Mouse (Mus musculus): Measurements from ENCODE around the gene Khdc1a. TPM values are rescaled to one million over a fixed set of nuclear protein-coding genes. Genes with fewer than 3 reads are reported as not detected.
"Not testable (repeated sequence)": the region's sequence is repeated elsewhere in the genome, so short reads cannot be mapped to it uniquely, and the experiment has no call there.

Khdc1a gene
- polyA plus RNA-seq (2016; fragmentation: Nextera tagmentation; extraction: Ambion mirVana) = not detected in 2 replicates

GRCm38 (mm10) chr1:21349341-21349740 lies at the start of gene Khdc1a:
Gene Khdc1a, plus strand, starts transcription at chr1:21349641.
- Histone ChIP-seq H3K9me3 (replicated peaks) (no peaks in the 10 kb centered on the region), H3K4me2 (no peak within 1 kb of the TSS), H3K4me1 (replicated peaks) (no peaks in the 10 kb centered on the region), H3K27ac (ENCODE audit: poor library complexity, severe bottlenecking) (no peak within 1 kb of the TSS), H3K9ac (no peak within 1 kb of the TSS), H3K27me3 (replicated peaks) (no peaks in the 10 kb centered on the region), H3K36me3 (no peaks in the 10 kb centered on the region), H3K4me3 (no peak within 1 kb of the TSS)
- ATAC-seq (ENCODE audit: insufficient number of reproducible peaks, low FRiP score) = no peak
- 74% methylated on average over 2 of the region's 2 CpGs for WGBS

GRCm38 (mm10) chr1:21299826-21300225 lies 49.6 kb upstream of the Khdc1a start:
- Histone ChIP-seq H3K36me3 (no peaks in the 10 kb centered on the region), H3K4me3 (no peak overlapping the region), H3K4me1 (replicated peaks) (no peaks in the 10 kb centered on the region), H3K4me2 (no peak overlapping the region), H3K27ac (ENCODE audit: poor library complexity, severe bottlenecking) (no peak overlapping the region), H3K9me3 (replicated peaks) (no peaks in the 10 kb centered on the region), H3K27me3 (replicated peaks) (no peaks in the 10 kb centered on the region), H3K9ac (no peak overlapping the region)
- no peak for ATAC-seq (ENCODE audit: insufficient number of reproducible peaks, low FRiP score)
- 54% methylated on average over 3 of the region's 3 CpGs for WGBS

GRCm38 (mm10) chr1:21301686-21302085 lies 47.8 kb upstream of the Khdc1a start:
- no peak overlapping the region for H3K27ac ChIP-seq (ENCODE audit: poor library complexity, severe bottlenecking)
- H3K9ac ChIP-seq = no peak overlapping the region
- H3K36me3 ChIP-seq = no peaks in the 10 kb centered on the region

GRCm38 (mm10) chr1:21304174-21304573 lies 45.3 kb upstream of the Khdc1a start:
- H3K4me3 ChIP-seq = no peak overlapping the region
- WGBS = 70% methylated on average over 3 of the region's 3 CpGs
- H3K4me2 ChIP-seq = no peak overlapping the region
- H3K4me1 ChIP-seq (replicated peaks) = no peaks in the 10 kb centered on the region
- no peak for ATAC-seq (ENCODE audit: insufficient number of reproducible peaks, low FRiP score)
- no peaks in the 10 kb centered on the region for H3K36me3 ChIP-seq
- no peak overlapping the region for H3K27ac ChIP-seq (ENCODE audit: poor library complexity, severe bottlenecking)
- H3K9me3 ChIP-seq (replicated peaks) = no peaks in the 10 kb centered on the region
- no peak overlapping the region for H3K9ac ChIP-seq
- H3K27me3 ChIP-seq (replicated peaks) = no peaks in the 10 kb centered on the region

More at GRCm38 (mm10) chr1:21301686-21302085, 47.8 kb upstream of the Khdc1a start:
- no peaks in the 10 kb centered on the region for H3K27me3 ChIP-seq (replicated peaks)
- 63% methylated on average over 3 of the region's 3 CpGs for WGBS
- H3K4me3 ChIP-seq = no peak overlapping the region
- H3K4me2 ChIP-seq = no peak overlapping the region
- ATAC-seq (ENCODE audit: insufficient number of reproducible peaks, low FRiP score) = no peak
- H3K9me3 ChIP-seq (replicated peaks) = no peaks in the 10 kb centered on the region
- no peaks in the 10 kb centered on the region for H3K4me1 ChIP-seq (replicated peaks)

- Histone ChIP-seq H3K4me3 (no peak overlapping the region), H3K9me3 (replicated peaks) (no peaks in the 10 kb centered on the region), H3K9ac (no peak overlapping the region), H3K36me3 (no peaks in the 10 kb centered on the region), H3K27ac (ENCODE audit: poor library complexity, severe bottlenecking) (no peak overlapping the region), H3K4me1 (replicated peaks) (no peaks in the 10 kb centered on the region), H3K4me2 (no peak overlapping the region), H3K27me3 (replicated peaks) (no peaks in the 10 kb centered on the region)
- WGBS = 81% methylated on average over 4 of the region's 4 CpGs
- ATAC-seq (ENCODE audit: insufficient number of reproducible peaks, low FRiP score) = no peak
Observed at GRCm38 (mm10) chr1:21304646-21305045, 44.8 kb upstream of the Khdc1a start.

- no peaks in the 10 kb centered on the region for H3K36me3 ChIP-seq
- H3K27ac ChIP-seq (ENCODE audit: poor library complexity, severe bottlenecking) = no peak overlapping the region
- H3K4me1 ChIP-seq (replicated peaks) = no peaks in the 10 kb centered on the region
- ATAC-seq (ENCODE audit: insufficient number of reproducible peaks, low FRiP score) = no peak
- H3K9me3 ChIP-seq (replicated peaks) = no peaks in the 10 kb centered on the region
- H3K4me2 ChIP-seq = no peak overlapping the region
- H3K4me3 ChIP-seq = no peak overlapping the region
- H3K27me3 ChIP-seq (replicated peaks) = no peaks in the 10 kb centered on the region
- WGBS = 84% methylated on average over 3 of the region's 3 CpGs
- H3K9ac ChIP-seq = no peak overlapping the region
Observed at GRCm38 (mm10) chr1:21305443-21305842, 44.0 kb upstream of the Khdc1a start.

- 81% methylated on average over 2 of the region's 2 CpGs for WGBS
- H3K9ac ChIP-seq = no peak overlapping the region
- H3K9me3 ChIP-seq (replicated peaks) = no peaks in the 10 kb centered on the region
- ATAC-seq (ENCODE audit: insufficient number of reproducible peaks, low FRiP score) = no peak
- no peak overlapping the region for H3K4me3 ChIP-seq
- H3K27me3 ChIP-seq (replicated peaks) = no peaks in the 10 kb centered on the region
- H3K4me2 ChIP-seq = no peak overlapping the region
- H3K4me1 ChIP-seq (replicated peaks) = no peaks in the 10 kb centered on the region
- no peak overlapping the region for H3K27ac ChIP-seq (ENCODE audit: poor library complexity, severe bottlenecking)
- H3K36me3 ChIP-seq = no peaks in the 10 kb centered on the region
Observed at GRCm38 (mm10) chr1:21314336-21314735, 35.1 kb upstream of the Khdc1a start.

- Histone ChIP-seq H3K36me3 (no peaks in the 10 kb centered on the region), H3K9ac (no peak overlapping the region)
Observed at GRCm38 (mm10) chr1:21315756-21316155, 33.7 kb upstream of the Khdc1a start.

GRCm38 (mm10) chr1:21316305-21316704 lies 33.1 kb upstream of the Khdc1a start:
- 73% methylated on average over 2 of the region's 2 CpGs for WGBS
- Histone ChIP-seq H3K36me3 (no peaks in the 10 kb centered on the region), H3K27me3 (replicated peaks) (no peaks in the 10 kb centered on the region), H3K9me3 (replicated peaks) (no peaks in the 10 kb centered on the region), H3K4me1 (replicated peaks) (no peaks in the 10 kb centered on the region), H3K9ac (no peak overlapping the region), H3K27ac (ENCODE audit: poor library complexity, severe bottlenecking) (no peak overlapping the region), H3K4me2 (no peak overlapping the region), H3K4me3 (no peak overlapping the region)
- ATAC-seq (ENCODE audit: insufficient number of reproducible peaks, low FRiP score) = no peak

More at GRCm38 (mm10) chr1:21315756-21316155, 33.7 kb upstream of the Khdc1a start:
- no peaks in the 10 kb centered on the region for H3K9me3 ChIP-seq (replicated peaks)
- WGBS = 78% methylated on average over 2 of the region's 2 CpGs
- no peak overlapping the region for H3K27ac ChIP-seq (ENCODE audit: poor library complexity, severe bottlenecking)
- no peaks in the 10 kb centered on the region for H3K4me1 ChIP-seq (replicated peaks)
- no peak overlapping the region for H3K4me2 ChIP-seq
- no peak overlapping the region for H3K4me3 ChIP-seq
- H3K27me3 ChIP-seq (replicated peaks) = no peaks in the 10 kb centered on the region
- no peak for ATAC-seq (ENCODE audit: insufficient number of reproducible peaks, low FRiP score)

GRCm38 (mm10) chr1:21318202-21318601 lies 31.2 kb upstream of the Khdc1a start:
- ATAC-seq (ENCODE audit: insufficient number of reproducible peaks, low FRiP score) = no peak

GRCm38 (mm10) chr1:21320271-21320670 lies 29.2 kb upstream of the Khdc1a start:
- not testable (repeated sequence) for H3K9ac ChIP-seq; H3K9me3 ChIP-seq (replicated peaks); H3K4me2 ChIP-seq; H3K27me3 ChIP-seq (replicated peaks); ATAC-seq (ENCODE audit: insufficient number of reproducible peaks, low FRiP score); H3K27ac ChIP-seq (ENCODE audit: poor library complexity, severe bottlenecking); H3K4me3 ChIP-seq; H3K4me1 ChIP-seq (replicated peaks); H3K36me3 ChIP-seq
- 82% methylated on average over 5 of the region's 5 CpGs for WGBS

More at GRCm38 (mm10) chr1:21318202-21318601, 31.2 kb upstream of the Khdc1a start:
- H3K9ac ChIP-seq = no peak overlapping the region
- no peaks in the 10 kb centered on the region for H3K4me1 ChIP-seq (replicated peaks)
- no peak overlapping the region for H3K27ac ChIP-seq (ENCODE audit: poor library complexity, severe bottlenecking)
- H3K27me3 ChIP-seq (replicated peaks) = no peaks in the 10 kb centered on the region
- no peaks in the 10 kb centered on the region for H3K36me3 ChIP-seq
- H3K4me2 ChIP-seq = no peak overlapping the region
- no peaks in the 10 kb centered on the region for H3K9me3 ChIP-seq (replicated peaks)
- no peak overlapping the region for H3K4me3 ChIP-seq

- no peak overlapping the region for H3K27ac ChIP-seq (ENCODE audit: poor library complexity, severe bottlenecking)
- no peak for ATAC-seq (ENCODE audit: insufficient number of reproducible peaks, low FRiP score)
- no peak overlapping the region for H3K4me2 ChIP-seq
- WGBS = 76% methylated on average over 1 of the region's 1 CpGs
- no peaks in the 10 kb centered on the region for H3K27me3 ChIP-seq (replicated peaks)
- H3K9ac ChIP-seq = no peak overlapping the region
- H3K9me3 ChIP-seq (replicated peaks) = 0 out of 2 replicates have a peak, but pooled peaks cover 9% of the 10 kb centered on the region
- H3K4me3 ChIP-seq = no peak overlapping the region
- no peaks in the 10 kb centered on the region for H3K36me3 ChIP-seq
- no peaks in the 10 kb centered on the region for H3K4me1 ChIP-seq (replicated peaks)
Observed at GRCm38 (mm10) chr1:21321656-21322055, 27.8 kb upstream of the Khdc1a start.

All from heart, embryonic 12.5 days (tissue).